Mouse (Mus musculus) G1E (cell line): Measurements from ENCODE around the gene 1700013G24Rik.

Experiments
- CTCF ChIP-seq: IDR thresholded peaks from 2 replicates; pipeline ENCODE4 v1.5.1; 2012; ENCODE audit warnings: low read depth, low read length, inconsistent platforms, mixed read lengths
- GATA1 ChIP-seq: IDR thresholded peaks from 2 replicates; pipeline ENCODE4 v1.6.1; 2012; ENCODE audit warnings: borderline replicate concordance, low read length, inconsistent platforms, mixed read lengths
- POLR2AphosphoS5 ChIP-seq: IDR thresholded peaks from 2 replicates; pipeline ENCODE4 v1.6.1; 2012; ENCODE audit warnings: low read depth, low read length, inconsistent platforms; ENCODE audit not compliant: insufficient replicate concordance

- TF ChIP-seq CTCF = no peak
- TF ChIP-seq GATA1 = no peak
- no peak for TF ChIP-seq POLR2AphosphoS5
Observed at GRCm38 (mm10) chr4:137492563-137492962, 39.5 kb downstream of the 1700013G24Rik start.
